Mouse (Mus musculus) skeletal muscle tissue, adult 2 months (tissue): ENCODE data around the gene Sept9.

ENCODE experiments used
- DNase-seq: peaks from one replicate; pipeline ENCODE4 v3.0.0-alpha.2; 2012; ENCODE audit warnings: low read depth, low spot score

The Sept9 gene

GRCm38 (mm10) chr11:117344339-117345021, 145.0 kb downstream of the Sept9 start:
- DNase-seq, result no peak

GRCm38 (mm10) chr11:117345022-117345765, 145.7 kb downstream of the Sept9 start:
- no peak for DNase-seq

- DNase-seq, result no peak
Measured at GRCm38 (mm10) chr11:117347256-117347655, 147.8 kb downstream of the Sept9 start.

- no peak for DNase-seq
Measured at GRCm38 (mm10) chr11:117348429-117349103, 149.1 kb downstream of the Sept9 start.

- DNase-seq, result no peak
Measured at GRCm38 (mm10) chr11:117349429-117350363, 150.2 kb downstream of the Sept9 start.

- DNase-seq, result no peak
Measured at GRCm38 (mm10) chr11:117350462-117351222, 151.2 kb downstream of the Sept9 start.

GRCm38 (mm10) chr11:117353126-117353525, 153.7 kb downstream of the Sept9 start:
- DNase-seq, result no peak

GRCm38 (mm10) chr11:117354107-117354506, 154.6 kb downstream of the Sept9 start:
- peak; percentile 51 for DNase-seq

- no peak for DNase-seq
Measured at GRCm38 (mm10) chr11:117356937-117357336, 157.5 kb downstream of the Sept9 start.

GRCm38 (mm10) chr11:117357916-117358639, 158.6 kb downstream of the Sept9 start:
- peak; percentile 93 for DNase-seq

- DNase-seq, result no peak
Measured at GRCm38 (mm10) chr11:117359161-117359560, 159.7 kb downstream of the Sept9 start.

- DNase-seq, result peak; percentile 48
Measured at GRCm38 (mm10) chr11:117359870-117360269, 160.4 kb downstream of the Sept9 start.

- no peak for DNase-seq
Measured at GRCm38 (mm10) chr11:117360561-117360960, 161.1 kb downstream of the Sept9 start.

- DNase-seq, result no peak
Measured at GRCm38 (mm10) chr11:117362307-117362706, 162.8 kb downstream of the Sept9 start.

GRCm38 (mm10) chr11:117363918-117364317, 164.5 kb downstream of the Sept9 start:
- no peak for DNase-seq

GRCm38 (mm10) chr11:117366426-117366825, 167.0 kb downstream of the Sept9 start:
- DNase-seq, result no peak

- DNase-seq, result no peak
Measured at GRCm38 (mm10) chr11:117366861-117367357, 167.4 kb downstream of the Sept9 start.

GRCm38 (mm10) chr11:117367937-117368336, 168.5 kb downstream of the Sept9 start:
- DNase-seq, result no peak

GRCm38 (mm10) chr11:117369347-117369746, 169.9 kb downstream of the Sept9 start:
- no peak for DNase-seq
